Mouse (Mus musculus) frontal cortex, postnatal 14 days (tissue): ENCODE measurements around the gene Cpt2.
A peak's percentile ranks its signal among the peaks of the same experiment; 100 is the strongest.

ENCODE experiments used
- DNase-seq, 2 experiments: peaks; one replicate each; pipeline ENCODE4 v3.0.0; 2022; ENCODE audit warnings: low spot score in 2 of 2

Gene Cpt2

DNA sequence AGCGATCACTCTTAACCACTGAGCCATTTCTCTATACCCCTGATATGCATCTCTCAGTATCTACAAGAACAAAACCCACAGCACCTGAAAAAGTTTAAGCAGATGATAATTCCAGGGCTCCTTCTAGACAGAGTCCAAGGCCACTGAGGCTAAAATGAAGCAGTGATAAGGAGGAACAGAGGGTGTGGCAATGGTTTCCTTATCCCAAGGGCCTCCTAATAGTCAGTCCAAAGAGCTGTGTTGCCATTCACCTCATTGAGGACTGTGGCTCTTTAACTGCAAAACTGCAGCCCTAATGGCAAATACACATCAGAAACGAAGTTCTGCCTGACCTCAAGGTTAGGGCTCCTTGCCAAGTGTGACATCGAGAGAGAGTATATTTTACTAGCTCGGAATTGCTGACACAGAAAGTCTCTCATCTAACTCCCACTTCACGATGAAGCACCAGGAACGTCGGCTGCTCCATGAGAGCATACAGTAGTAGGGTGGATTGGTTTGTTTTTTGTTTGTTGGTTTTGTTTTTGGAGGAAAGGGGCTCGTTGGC lies 2.2 kb downstream of the Cpt2 start:
- no peak for DNase-seq

- DNase-seq = no peak
Measured at GRCm38 (mm10) chr4:107920336-107920735, 3.1 kb downstream of the Cpt2 start.

GRCm38 (mm10) chr4:107910020-107910419 lies 13.4 kb downstream of the Cpt2 start:
- no peak for DNase-seq

- no peak for DNase-seq
Measured at GRCm38 (mm10) chr4:107906561-107906960, 16.8 kb downstream of the Cpt2 start.

GRCm38 (mm10) chr4:107904252-107904651 lies 19.2 kb downstream of the Cpt2 start:
- DNase-seq = no peak

DNA sequence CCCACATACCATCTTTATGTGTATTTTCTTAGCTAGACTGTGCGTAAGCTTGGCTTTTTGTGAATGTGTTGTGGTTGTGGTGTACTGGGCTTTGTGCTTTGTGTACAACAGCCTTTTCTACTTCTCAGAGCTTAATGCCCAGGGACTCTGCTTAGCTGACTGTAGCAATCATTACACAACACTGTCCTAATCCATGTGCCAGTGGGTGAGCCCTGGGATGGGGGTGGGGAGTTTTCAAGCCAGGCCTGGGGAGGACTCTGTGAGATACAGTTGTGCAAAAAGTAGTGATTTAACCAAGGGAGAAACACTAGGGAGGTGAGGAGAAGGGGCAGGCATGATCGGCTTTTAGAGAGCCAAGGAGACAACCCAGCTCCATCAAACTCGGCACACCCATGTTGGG lies 23.2 kb downstream of the Cpt2 start:
- DNase-seq = no peak

- no peak for DNase-seq
Measured at GRCm38 (mm10) chr4:107899211-107899927, 24.0 kb downstream of the Cpt2 start.

- DNase-seq = no peak
Measured at GRCm38 (mm10) chr4:107892663-107893062, 30.7 kb downstream of the Cpt2 start.

- peak; percentile 90 to 92 for DNase-seq
Measured at GRCm38 (mm10) chr4:107889731-107890432, 33.5 kb downstream of the Cpt2 start, which contains the start of gene 0610037L13Rik. 0610037L13Rik (plus strand) TSS chr4:107889813.

DNA sequence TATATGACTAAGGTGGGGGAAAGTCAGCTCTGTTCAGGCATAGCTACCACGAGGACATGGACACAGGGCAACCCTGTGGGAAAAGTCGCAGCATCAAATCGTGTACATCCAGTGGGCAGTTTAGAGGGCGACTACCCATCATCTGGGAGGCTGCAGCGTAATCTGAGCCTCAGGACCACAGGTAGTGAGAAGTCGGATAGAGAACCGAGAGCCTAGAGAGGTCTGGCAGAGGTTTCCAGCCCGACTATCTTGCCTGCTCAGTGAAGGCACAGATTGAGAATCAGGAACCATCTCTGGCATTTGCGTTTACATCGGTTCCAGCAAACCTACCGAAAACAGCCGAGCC lies 34.1 kb downstream of the Cpt2 start:
- DNase-seq = no peak

GRCm38 (mm10) chr4:107886371-107886770 lies 37.0 kb downstream of the Cpt2 start:
- DNase-seq = no peak

- DNase-seq = no peak
Measured at GRCm38 (mm10) chr4:107881631-107882030, 41.8 kb downstream of the Cpt2 start.

GRCm38 (mm10) chr4:107879254-107880050 lies 44.0 kb downstream of the Cpt2 start, which contains the start of gene Magoh:
Magoh (plus strand) TSS chr4:107879755.
- DNase-seq = peak; percentile 92 to 96

DNA sequence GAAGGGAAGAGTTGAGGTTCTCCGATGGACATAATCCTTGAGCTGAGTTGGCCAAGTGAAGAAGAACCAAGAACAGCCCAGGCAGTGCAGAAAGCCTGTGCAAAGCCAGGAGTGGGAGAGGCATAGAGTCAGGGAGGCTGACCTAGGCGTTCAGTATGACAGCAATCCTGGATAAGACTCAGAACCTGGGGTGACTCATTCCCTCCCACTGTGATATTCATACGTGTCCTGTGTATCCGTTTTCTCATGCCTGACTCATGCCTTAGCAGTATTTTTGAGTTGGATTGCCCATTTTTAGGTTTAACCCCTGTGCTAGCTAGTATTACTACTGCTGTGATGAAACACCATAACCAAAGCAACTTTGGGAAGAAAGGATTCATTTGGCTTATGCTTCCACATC lies 58.5 kb downstream of the Cpt2 start:
- DNase-seq = no peak

GRCm38 (mm10) chr4:107858995-107859394 lies 64.4 kb downstream of the Cpt2 start:
- DNase-seq = no peak

GRCm38 (mm10) chr4:107856958-107857686 lies 66.3 kb downstream of the Cpt2 start:
- no peak for DNase-seq
